Mouse (Mus musculus) embryo, embryonic 9.5 days (tissue): ENCODE data around the gene Zc3h8.

Experiments
- DNase-seq: peaks from one replicate; pipeline ENCODE4 v3.0.0-alpha.2; 2017; ENCODE audit errors: extremely low spot score

The Zc3h8 gene

DNA sequence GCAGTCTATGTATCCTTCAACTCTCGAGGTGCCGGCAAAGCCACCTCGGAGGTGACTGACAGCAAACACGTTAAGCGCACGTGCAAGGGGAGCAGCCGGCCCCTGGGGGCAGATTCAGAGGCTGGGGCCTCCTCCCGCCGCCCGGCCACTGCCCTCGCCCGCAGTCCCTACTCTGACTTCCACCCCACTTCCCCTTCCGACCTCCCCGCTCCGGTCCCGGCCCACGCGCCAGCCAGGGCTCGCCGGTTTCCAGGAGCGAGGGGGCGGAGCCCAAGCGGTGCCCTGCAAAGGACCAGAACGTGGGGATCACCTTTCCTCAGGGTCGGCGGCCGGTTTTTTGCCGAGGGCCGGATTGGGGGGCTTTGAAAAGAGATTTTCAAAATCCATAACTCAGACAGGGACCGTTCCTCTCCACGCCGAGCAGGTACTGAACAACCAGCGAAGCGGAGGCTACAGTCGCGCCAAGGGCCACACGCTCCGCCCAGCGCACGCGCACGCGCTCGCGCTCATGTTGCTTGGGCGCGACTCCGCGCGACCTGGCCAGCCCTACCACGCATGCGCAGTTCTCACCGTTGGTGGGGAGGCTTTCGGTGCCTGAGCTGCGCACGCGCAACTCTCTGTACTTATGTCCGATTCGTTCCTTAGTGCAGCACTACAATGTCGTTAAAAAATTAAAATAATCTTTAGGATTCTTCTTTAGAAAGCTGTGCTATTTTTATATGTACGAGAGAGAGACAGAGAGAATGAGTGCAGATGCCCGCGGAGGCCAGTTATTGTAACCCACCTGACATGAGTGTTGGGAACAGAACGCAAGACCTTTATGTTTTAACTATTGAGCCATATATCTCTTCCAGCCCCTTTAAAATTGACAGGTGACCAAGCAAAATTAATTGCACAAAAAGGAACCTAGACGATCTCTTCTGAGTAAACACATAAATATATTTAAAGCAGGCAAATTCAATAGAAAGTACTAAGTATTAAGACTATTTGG lies at the start of gene Zc3h8:
TSS of gene Zc3h8 (minus strand) at position 540 of the 991 bp plus-strand sequence.
- DNase-seq = peak; percentile 96

GRCm38 (mm10) chr2:128984746-128985145 lies 40.9 kb upstream of the Zc3h8 start:
- DNase-seq = no peak

- no peak for DNase-seq
Measured at GRCm38 (mm10) chr2:128975572-128975971, 31.7 kb upstream of the Zc3h8 start.

GRCm38 (mm10) chr2:128972301-128972700 lies 28.4 kb upstream of the Zc3h8 start:
- DNase-seq = no peak

DNA sequence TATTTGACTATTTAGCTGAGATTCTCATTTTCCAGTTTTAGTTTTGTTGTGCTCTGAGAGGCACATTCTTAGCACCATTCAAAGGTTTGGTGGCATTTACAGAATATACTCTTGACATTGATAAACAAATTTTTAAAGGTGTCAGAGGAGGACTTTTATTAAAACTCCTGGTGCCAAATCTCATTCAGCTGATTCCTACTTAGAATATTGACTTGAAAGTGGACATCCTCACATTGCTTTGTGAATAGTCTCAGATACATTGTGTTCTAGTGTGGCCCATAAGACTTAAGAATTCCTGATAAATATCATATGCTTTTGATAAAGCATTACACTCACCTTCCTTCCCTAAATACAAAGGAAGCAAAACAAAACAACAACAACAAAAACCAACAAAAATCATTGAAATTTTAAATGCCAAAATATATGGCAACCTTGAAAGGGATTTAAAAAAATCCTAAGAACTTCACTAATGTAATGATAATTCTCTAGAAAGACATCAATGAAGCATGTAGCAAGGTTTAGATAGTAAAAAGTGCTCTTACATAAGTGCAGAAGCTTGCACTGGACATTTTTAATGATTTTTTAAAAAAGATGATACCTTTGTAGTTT lies 24.7 kb upstream of the Zc3h8 start:
- no peak for DNase-seq

- DNase-seq = peak; percentile 90
Measured at GRCm38 (mm10) chr2:128967661-128968441, 24.0 kb upstream of the Zc3h8 start, which contains the start of gene Gm10762. TSS of gene Gm10762 (minus strand) at chr2:128967725.

- DNase-seq = peak; percentile 99
Measured at GRCm38 (mm10) chr2:128966641-128967580, 23.0 kb upstream of the Zc3h8 start, which contains the start of gene Zc3h6. TSS of gene Zc3h6 (plus strand) at chr2:128967402.

GRCm38 (mm10) chr2:128966236-128966635 lies 22.4 kb upstream of the Zc3h8 start:
- DNase-seq = peak; percentile 25

GRCm38 (mm10) chr2:128965505-128966105 lies 21.7 kb upstream of the Zc3h8 start:
- peak; percentile 37 for DNase-seq

- DNase-seq = no peak
Measured at GRCm38 (mm10) chr2:128954186-128954585, 10.3 kb upstream of the Zc3h8 start.

- DNase-seq = peak; percentile 55
Measured at GRCm38 (mm10) chr2:128947962-128948588, 4.2 kb upstream of the Zc3h8 start.

DNA sequence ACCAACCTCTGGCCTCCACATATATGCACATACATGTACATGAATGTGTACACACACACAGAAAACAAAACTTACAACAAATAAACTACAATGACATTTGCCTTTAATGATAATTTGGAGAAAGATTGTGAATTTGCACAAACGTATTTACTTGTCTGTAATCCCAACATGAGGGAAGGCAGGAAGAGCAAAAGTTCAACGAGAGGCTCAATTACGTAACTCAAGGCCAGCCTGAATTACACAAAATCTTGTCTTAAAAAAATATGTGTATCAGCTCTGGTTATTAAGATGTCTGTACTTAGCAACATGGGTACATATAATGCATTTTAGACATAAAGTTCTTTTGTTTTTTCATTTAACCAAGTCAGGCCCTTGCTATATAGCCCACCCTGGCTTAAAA lies 7.6 kb downstream of the Zc3h8 start:
- DNase-seq = no peak

DNA sequence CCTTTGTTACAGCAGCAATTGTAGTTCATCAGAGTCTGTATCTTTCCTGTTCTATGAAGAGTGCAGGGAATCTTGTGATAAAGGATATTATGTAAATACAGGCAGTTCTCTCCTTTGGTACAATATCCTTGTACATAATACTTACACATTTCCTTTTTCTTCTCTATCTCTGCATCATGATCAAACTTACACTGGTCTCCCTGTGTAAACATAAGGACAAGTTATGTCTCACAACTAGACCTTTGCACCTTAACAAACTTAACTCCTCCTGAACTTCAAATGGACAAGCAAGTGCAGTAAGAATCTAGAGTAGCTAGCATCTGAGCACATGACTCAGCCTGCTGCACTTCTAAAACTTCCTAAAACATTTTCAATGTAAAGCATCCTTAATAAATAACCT lies 13.2 kb downstream of the Zc3h8 start:
- DNase-seq = no peak

DNA sequence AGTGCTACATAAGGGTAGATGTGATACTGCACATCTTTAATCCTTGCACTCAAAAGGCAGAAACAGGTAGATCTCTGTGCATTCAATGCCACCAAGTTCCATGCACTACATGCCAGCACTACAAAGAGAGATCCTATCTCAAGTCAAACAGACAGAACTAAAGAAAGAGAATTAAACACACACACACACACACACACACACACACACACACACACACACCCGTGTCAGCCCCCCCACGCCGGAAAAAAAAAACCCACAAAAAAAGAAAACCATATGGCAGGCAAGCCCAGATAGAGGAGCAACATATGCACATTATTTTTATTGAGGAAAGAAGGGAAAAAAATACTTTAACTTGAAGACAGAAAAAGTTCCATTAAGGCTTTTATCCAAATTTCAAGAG lies 15.4 kb downstream of the Zc3h8 start:
- DNase-seq = no peak

DNA sequence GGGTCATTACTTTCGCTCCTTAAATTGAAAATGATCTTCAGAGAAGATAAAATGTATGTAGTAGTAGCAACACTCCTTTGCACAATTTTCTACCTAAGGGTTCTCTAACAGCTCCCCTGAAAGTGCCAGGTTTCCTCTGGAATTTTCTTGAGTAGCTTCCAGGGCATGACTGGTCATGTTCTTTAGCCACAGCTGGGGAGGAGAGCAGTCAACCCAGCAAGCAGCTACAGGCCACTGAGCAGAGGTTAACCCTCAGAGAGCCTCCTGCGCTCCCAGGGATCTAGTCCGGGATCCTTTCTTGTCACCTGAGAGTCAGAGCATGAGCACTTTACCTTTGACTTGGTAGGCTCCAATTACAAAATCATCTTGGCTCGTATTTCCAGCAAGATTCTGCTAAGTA lies 19.1 kb downstream of the Zc3h8 start:
- DNase-seq = no peak

DNA sequence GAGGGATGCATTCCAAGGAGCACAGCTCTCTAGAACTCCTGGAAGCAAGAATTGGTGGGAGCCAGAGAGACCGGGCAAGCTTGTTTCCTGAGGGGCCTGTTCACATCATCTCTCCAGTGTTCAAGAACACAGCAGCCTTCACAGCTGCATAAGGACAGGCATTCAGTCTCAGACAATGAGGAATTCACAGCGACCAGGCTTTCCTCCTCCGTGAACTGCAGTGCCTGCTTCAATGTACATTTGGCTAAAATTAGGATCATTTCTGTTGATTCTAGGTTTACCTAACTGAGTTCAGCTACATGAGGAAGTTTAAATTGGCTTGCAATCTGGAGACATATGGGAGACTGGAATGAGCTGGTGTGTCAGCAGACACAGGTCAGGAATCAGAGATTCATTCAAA lies 27.3 kb downstream of the Zc3h8 start:
- no peak for DNase-seq

DNA sequence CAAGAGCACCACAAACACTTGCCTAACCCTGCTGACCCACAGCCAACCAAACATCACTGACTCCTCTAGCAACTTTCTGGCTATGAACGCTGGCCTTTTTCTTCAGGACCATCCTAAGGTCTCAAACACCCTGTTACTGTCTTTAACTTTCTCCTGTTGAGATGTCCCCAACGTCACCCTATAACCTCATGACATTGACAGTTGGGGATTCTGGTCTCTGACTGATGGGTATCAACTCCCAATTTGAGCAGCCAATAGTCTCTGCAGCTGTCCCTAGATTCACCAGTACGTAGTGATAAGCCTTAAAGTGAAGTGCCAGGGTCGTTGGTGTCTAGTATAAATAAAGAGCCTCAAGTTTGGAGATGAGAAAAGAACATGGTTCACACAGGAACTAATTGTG lies 28.9 kb downstream of the Zc3h8 start:
- DNase-seq = no peak

- DNase-seq = no peak
Measured at GRCm38 (mm10) chr2:128903661-128904060, 40.2 kb downstream of the Zc3h8 start.

DNA sequence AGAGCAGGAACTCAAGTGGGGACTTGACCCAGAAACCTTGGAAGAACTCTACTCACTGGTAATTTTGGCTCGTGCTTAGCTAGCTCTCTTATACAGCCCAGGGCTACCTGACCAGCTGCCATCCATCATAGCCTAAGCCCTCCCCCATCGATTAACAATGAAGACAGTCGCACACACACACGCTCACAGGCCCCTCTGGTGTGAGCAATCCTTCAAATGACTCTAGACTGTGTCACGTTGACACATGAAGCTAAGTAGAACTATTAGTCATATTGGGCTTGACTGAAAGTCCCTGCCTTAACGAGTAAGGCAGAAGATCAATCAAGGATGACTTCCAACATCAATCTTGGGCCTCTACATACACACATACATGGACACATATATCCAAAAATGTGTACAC lies 41.0 kb downstream of the Zc3h8 start:
- DNase-seq = no peak

- peak; percentile 23 for DNase-seq
Measured at GRCm38 (mm10) chr2:128892180-128892721, 51.6 kb downstream of the Zc3h8 start.
